Mouse (Mus musculus): ENCODE measurements around the gene Gm13272.
"Not testable (repeated sequence)": the region's sequence is repeated elsewhere in the genome, so short reads cannot be mapped to it uniquely, and the experiment has no call there.

Gm13272 gene

GRCm38 (mm10) chr4:88785409-88785808, 5.8 kb downstream of the Gm13272 start, which contains the start of gene Gm13276:
Gm13276 (plus strand) TSS chr4:88785709.
- not testable (repeated sequence) for DNase-seq (ENCODE audit: low spot score)

- DNase-seq (ENCODE audit: low spot score): not testable (repeated sequence)
Observed at GRCm38 (mm10) chr4:88788402-88788801, 8.8 kb downstream of the Gm13272 start, which contains the start of gene Gm13277. Gm13277 (plus strand) TSS chr4:88788632.

GRCm38 (mm10) chr4:88791250-88791649, 11.6 kb downstream of the Gm13272 start, which contains the start of gene Gm13278:
Gm13278 (plus strand) TSS chr4:88791550.
- DNase-seq (ENCODE audit: low spot score): not testable (repeated sequence)

GRCm38 (mm10) chr4:88793936-88794675, 14.5 kb downstream of the Gm13272 start, which contains the start of gene Gm13275:
Gm13275 (plus strand) TSS chr4:88794487.
- not testable (repeated sequence) for DNase-seq (ENCODE audit: low spot score)

GRCm38 (mm10) chr4:88797097-88797496, 17.4 kb downstream of the Gm13272 start, which contains the start of gene Gm13279:
Gm13279 (plus strand) TSS chr4:88797397.
- DNase-seq (ENCODE audit: low spot score): not testable (repeated sequence)

- not testable (repeated sequence) for DNase-seq (ENCODE audit: low spot score)
Observed at GRCm38 (mm10) chr4:88799365-88799764, 19.7 kb downstream of the Gm13272 start, which contains the start of gene Gm13285. Gm13285 (plus strand) TSS chr4:88799665.

GRCm38 (mm10) chr4:88802954-88803353, 23.3 kb downstream of the Gm13272 start, which contains the start of gene Gm13287:
Gm13287 (plus strand) TSS chr4:88803254.
- not testable (repeated sequence) for DNase-seq (ENCODE audit: low spot score)

- DNase-seq (ENCODE audit: low spot score): not testable (repeated sequence)
Observed at GRCm38 (mm10) chr4:88805231-88805630, 25.6 kb downstream of the Gm13272 start, which contains the start of gene Gm13288. Gm13288 (plus strand) TSS chr4:88805531.

- DNase-seq (ENCODE audit: low spot score): not testable (repeated sequence)
Observed at GRCm38 (mm10) chr4:88805761-88806160, 26.1 kb downstream of the Gm13272 start.

- DNase-seq (ENCODE audit: low spot score): no peak
Observed at GRCm38 (mm10) chr4:88815928-88816327, 36.3 kb downstream of the Gm13272 start, which contains the start of gene Ifna7. Ifna7 (plus strand) TSS chr4:88816228.

- DNase-seq (ENCODE audit: low spot score): no peak
Observed at GRCm38 (mm10) chr4:88819659-88820058, 40.0 kb downstream of the Gm13272 start, which contains the start of gene Ifna11. Ifna11 (plus strand) TSS chr4:88819959.

- peak; percentile 27 for DNase-seq (ENCODE audit: low spot score)
Observed at GRCm38 (mm10) chr4:88822995-88823394, 43.3 kb downstream of the Gm13272 start.

- DNase-seq (ENCODE audit: low spot score): not testable (repeated sequence)
Observed at GRCm38 (mm10) chr4:88827116-88827515, 47.5 kb downstream of the Gm13272 start, which contains the start of gene Ifna6. Ifna6 (plus strand) TSS chr4:88827416.
